14 mouse cellular contexts compared by ENCODE assay signal in the genomic region with DNA sequence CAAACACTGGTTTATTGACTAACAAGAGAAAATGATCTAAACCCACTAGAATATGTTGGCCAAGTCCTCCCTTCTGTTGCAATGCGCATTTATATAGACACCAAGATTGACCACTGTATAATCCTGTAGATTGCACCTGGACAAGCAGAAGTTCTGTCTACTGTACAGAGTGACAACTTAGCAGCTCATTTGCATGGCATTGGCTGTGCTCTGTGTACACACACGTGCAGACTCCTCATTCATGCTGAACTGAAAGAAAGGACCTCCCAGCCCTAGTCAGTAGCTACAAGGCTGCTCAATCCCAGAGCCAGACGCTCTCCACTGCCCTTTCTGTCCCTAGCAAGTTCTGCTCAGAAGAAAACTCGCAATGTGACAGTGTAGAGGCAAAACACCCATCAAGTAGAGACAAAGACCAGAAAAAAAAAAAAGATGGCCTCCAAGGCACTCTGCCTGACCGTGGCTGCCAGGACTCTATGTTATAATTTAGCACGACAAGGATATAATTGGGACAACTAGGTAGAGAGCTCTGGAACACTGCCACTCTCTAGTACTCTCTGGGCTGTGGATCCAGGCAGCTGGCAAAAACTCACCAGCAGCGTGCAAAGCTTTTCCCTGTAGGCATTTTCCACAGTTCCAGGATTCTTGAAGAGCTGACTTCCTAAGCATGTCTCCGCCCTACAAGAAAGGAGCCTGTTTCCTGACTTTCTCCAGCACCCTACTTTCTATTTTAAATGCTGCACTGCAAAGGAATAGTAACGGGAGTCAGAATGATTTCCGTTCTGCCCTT.
A peak's percentile ranks its signal among the peaks of the same experiment; 100 is the strongest.
DNase-seq lines count a peak whose midpoint lies in the region; ATAC-seq and TF ChIP-seq lines count a peak whose summit lies in the region.
"Had no signal": no experiment of that assay in that cellular context is flagged by ENCODE, and none has a peak within 500 bp of the region (broad histone marks: within the 10 kb centered on the region; RNA-seq: fewer than 3 reads in every experiment).

No protein-coding gene starts in this region.

- ATAC-seq in heart, postnatal 0 days (ENCODE audit: insufficient read depth, low read depth) = peak; percentile 30; the same call in 1 of the 2 replicates
- ATAC-seq: CD4-positive, CD25-positive, alpha-beta regulatory T cell, adult 4 months had no signal

- no peaks in the 10 kb centered on the region for H3K4me1 ChIP-seq in heart, postnatal 0 days (ENCODE audit: control insufficient read depth, insufficient read depth)

- H3K27me3 ChIP-seq in heart, postnatal 0 days (ENCODE audit: control insufficient read depth, insufficient read depth, low read length) = no peaks in the 10 kb centered on the region

- H3K27ac ChIP-seq in heart, postnatal 0 days (ENCODE audit: low read depth) = peak overlapping the region; percentile 39
- H3K27ac ChIP-seq: kidney, postnatal 0 days had no signal

- no peak for TF ChIP-seq EP300 in heart, postnatal 0 days (IDR thresholded peaks at IDR 0.05; ENCODE audit: low read depth)

- H3K9me3 ChIP-seq in heart, postnatal 0 days (replicated peaks; ENCODE audit: control insufficient read depth, low read length) = no peaks in the 10 kb centered on the region

- H3K4me3 ChIP-seq in heart, postnatal 0 days (ENCODE audit: low read depth, low read length) = no peak overlapping the region
- H3K4me3 ChIP-seq: myocyte had no signal

- DNase-seq in heart, adult 11 months = peak; percentile 87
- DNase-seq in heart, postnatal 25 days (ENCODE audit: low spot score) = no peak
- peak; percentile 27 to 37 for DNase-seq in right cerebral cortex, adult 2 months (ENCODE audit: low spot score in 2 of 2)
- DNase-seq in right cerebral cortex, postnatal 14 days = no peak
- DNase-seq in heart, postnatal 0 days (ENCODE audit: low spot score) = no peak
- DNase-seq in right cerebral cortex, postnatal 36 days (ENCODE audit: low spot score in 2 of 2) = peak; percentile 11 to 28
- no peak for DNase-seq in ovary, adult 18-20 months (ENCODE audit: low spot score)
- no peak for DNase-seq in thymus, postnatal 4 days
- DNase-seq: liver; lung, postnatal 36 days; thymus, postnatal 14 days had no signal

- no peak overlapping the region for H3K9ac ChIP-seq in heart, postnatal 0 days (replicated peaks; ENCODE audit: low read depth, low read length)

- H3K36me3 ChIP-seq in heart, postnatal 0 days (replicated peaks; ENCODE audit: control insufficient read depth, insufficient read depth, low read length) = no peaks in the 10 kb centered on the region

- TF ChIP-seq CTCF in heart, postnatal 0 days (IDR thresholded peaks at IDR 0.05; ENCODE audit: low read depth) = no peak

- 0 out of 2 replicates have a peak overlapping the region, but pooled peaks have one; percentile 6 for H3K4me2 ChIP-seq in heart, postnatal 0 days (ENCODE audit: low read depth, low read length)

- WGBS in heart, postnatal 0 days = 58% methylated on average over 10 of the region's 10 CpGs

- intact Hi-C loops in heart, postnatal 25 days (cut with DNase I) = no loop called here

Comparison
In these comparisons a context has a peak if more than half of its experiments do, and no peak if none do; other contexts are left out.
1. DNase-seq: peak in heart, adult 11 months (single experiment), right cerebral cortex, adult 2 months (2 of 2) and right cerebral cortex, postnatal 36 days (2 of 2); none in heart, postnatal 25 days (single experiment), right cerebral cortex, postnatal 14 days (single experiment), heart, postnatal 0 days (single experiment), ovary, adult 18-20 months (single experiment) and thymus, postnatal 4 days (single experiment).